Mouse (Mus musculus) small intestine, adult 2 months (tissue): ENCODE measurements around the gene Rassf3.

ENCODE experiments used
- CTCF ChIP-seq: fragments of 200-500 bp; IDR thresholded peaks from 2 replicates; pipeline ENCODE4 v1.5.1; 2012; ENCODE audit warnings: low read depth, mild to moderate bottlenecking, control low read depth, inconsistent platforms, low read length, moderate library complexity, mixed read lengths; ENCODE audit not compliant: insufficient replicate concordance, insufficient read length; ENCODE audit errors: extremely low read depth
- POLR2A ChIP-seq: fragments of 200-500 bp; IDR thresholded peaks from 2 replicates; pipeline ENCODE4 v1.6.1; 2012; ENCODE audit warnings: low read depth, mild to moderate bottlenecking, control low read depth, inconsistent platforms, low read length, moderate library complexity

DNA sequence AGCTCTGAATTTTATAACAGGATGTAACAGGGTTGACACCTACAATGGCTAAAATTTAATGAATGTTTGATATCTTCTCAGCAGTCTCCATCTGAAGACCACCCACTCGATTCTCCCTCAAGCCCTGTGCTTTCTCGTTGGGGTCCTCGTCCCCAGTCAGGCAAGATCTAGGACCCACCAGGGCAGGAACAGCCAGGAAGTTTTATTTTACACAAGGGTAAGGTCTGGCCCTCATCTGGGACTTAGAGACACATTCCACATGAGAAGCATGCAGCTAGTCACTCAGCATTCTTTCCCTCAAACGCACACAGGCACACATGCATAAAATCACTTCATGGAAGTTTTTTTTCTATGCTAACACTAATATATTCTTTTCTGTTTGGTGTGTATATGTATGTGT, 39.5 kb downstream of the Rassf3 start:
- TF ChIP-seq CTCF, result no peak
- no peak for TF ChIP-seq POLR2A
